Mouse (Mus musculus) G1E (cell line): ENCODE data around the gene Tlr6.

Experiments
- CTCF ChIP-seq: IDR thresholded peaks from 2 replicates; pipeline ENCODE4 v1.5.1; 2012; ENCODE audit warnings: low read depth, low read length, inconsistent platforms, mixed read lengths
- TAL1 ChIP-seq: conservative IDR thresholded peaks from 2 replicates; pipeline ENCODE4 v1.6.1; 2012; ENCODE audit warnings: low read depth, low read length, inconsistent platforms, mixed read lengths

DNA sequence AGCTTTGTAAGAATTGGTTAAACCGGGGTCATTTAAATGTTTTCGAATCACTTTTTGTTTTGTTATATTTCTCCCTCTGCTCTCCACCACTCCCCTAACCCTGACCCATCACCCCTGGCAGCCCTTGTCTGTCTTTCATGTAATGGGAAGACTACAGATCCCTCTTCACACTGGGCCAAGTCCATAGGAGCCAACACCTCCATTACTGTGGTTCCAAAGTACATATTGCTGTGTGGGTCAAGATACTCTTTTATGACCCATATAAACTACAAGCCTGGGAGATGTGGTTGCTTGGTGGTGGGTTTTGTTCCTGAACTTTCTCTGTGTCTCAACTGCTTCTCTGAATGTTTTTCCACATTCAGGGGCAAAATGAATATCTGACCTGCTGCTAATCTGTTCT is 35.5 kb upstream of the Tlr6 start:
- TF ChIP-seq CTCF (no peak), TAL1 (no peak)
